Mouse (Mus musculus): ENCODE results near the gene Eloa.

- TF ChIP-seq CTCF (IDR thresholded peaks at IDR 0.05; ENCODE audit: low read depth), result no peak
- TF ChIP-seq EP300 (optimal IDR thresholded peaks at IDR 0.05), result no peak
Observed at GRCm38 (mm10) chr4:136035078-136035477, 13.5 kb upstream of the Eloa start.
